Mouse (Mus musculus) left cerebral cortex, adult 18-20 months (tissue): ENCODE measurements at regions not wholly inside any gene's neighbourhood (a gene's known extent, or its start where the extent isn't known, plus 50 kb on each side); places are given as distances from the start of the nearest gene placed in this dataset.

Experiments
- DNase-seq, 2 experiments: peaks; one replicate each; pipeline ENCODE4 v3.0.0; 2021 to 2022; ENCODE audit warnings: low spot score in 2 of 2, mixed read lengths in 1 of 2

DNA sequence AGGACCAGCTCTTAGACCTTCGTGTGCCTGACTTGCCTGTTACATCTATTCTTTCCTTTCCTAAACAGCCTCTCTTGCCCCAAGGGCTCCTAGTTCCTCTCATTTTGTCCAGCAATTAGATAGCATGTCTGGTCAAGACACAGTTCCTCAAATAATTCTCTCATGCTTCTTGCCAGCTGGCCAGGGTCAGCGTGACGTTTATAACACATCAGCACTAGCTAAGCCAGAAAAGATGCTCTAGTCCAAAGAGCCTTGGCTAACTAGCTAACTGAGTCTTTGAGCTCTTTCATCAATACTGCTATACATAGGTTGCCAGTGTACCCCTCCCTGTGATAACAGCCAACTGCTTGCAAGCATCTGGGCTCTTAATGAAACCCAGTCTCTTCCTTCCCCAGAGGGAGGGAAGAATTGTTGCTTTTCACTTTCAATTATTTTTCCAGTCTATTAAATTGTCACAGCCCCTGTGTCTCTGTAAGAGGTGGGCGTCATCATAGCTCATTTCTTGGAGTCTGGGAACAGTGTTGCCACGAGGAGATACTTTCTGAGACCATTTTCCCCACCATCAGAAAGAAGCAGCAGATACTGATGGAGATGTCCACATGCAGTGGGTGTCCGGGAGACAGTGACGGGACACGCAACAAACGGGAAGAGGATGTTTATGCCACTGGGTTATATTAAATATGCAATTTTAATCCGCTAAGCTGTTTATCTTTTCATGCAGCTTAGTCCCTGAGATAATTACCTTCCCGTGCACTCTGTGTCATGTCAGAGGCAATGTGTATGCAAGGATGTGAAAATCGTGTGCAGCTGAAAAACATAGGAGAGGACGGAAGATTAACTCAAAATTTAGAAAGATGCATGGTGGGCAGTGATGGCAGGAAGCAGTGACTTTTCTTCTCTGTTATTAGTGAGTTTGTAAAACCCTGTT lies 250.1 kb upstream of the Nmur2 start:
- no peak for DNase-seq

DNA sequence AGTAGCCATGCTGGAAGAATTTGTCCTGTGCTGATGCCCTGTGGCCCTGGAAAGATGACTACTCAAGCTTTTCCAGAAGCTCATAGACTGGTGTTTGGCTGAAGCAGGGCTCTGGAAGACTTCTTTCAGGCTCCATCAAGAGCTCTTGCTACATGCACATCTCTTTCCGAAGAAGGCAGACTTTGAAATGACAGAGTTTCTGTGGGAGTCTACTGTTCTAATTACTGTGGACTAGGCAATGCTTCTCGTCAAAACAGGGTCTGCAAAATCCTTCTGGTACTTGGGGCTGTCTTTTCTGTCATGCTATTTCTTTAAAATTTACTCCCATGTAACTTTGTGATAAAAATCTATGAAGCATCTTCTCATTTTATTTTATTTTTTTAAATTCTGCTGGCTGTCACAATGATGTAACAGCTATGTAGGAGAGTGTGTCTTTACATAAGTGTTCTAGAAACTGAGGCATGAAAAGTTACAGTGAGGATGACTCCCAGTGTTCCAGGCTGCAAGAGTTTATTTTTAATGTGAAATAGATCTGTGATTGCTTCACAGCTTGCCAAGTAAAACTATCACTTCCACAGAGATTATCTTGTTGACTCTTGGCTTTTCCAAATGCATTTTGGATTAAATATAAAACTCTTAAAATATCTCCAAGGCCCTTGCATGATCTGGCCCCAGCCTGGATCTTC lies 244.9 kb upstream of the Nmur2 start:
- DNase-seq = peak in 1 of 2 experiments; percentile 18

DNA sequence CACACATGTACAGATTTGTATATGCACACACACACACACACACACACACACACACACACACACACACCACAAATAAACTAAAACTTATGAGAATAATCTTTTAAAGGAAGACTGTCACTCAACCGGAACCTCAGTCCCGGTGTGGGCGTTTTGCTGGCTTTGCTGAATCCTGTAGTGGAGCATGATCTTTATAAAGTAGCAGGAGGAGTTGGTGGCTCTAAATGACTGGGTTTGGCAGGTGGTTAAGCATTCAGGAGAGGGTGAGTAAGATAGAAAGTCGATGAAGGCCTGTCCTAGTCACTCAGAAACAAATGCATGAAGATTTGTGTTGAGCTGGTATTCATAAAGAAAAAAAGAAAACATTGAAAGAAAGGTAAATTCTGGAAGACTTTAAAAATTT lies 240.4 kb upstream of the Nmur2 start:
- DNase-seq = peak; percentile 30 to 44

- no peak for DNase-seq
Observed at GRCm38 (mm10) chr11:56280216-56280615, 239.4 kb upstream of the Nmur2 start.

DNA sequence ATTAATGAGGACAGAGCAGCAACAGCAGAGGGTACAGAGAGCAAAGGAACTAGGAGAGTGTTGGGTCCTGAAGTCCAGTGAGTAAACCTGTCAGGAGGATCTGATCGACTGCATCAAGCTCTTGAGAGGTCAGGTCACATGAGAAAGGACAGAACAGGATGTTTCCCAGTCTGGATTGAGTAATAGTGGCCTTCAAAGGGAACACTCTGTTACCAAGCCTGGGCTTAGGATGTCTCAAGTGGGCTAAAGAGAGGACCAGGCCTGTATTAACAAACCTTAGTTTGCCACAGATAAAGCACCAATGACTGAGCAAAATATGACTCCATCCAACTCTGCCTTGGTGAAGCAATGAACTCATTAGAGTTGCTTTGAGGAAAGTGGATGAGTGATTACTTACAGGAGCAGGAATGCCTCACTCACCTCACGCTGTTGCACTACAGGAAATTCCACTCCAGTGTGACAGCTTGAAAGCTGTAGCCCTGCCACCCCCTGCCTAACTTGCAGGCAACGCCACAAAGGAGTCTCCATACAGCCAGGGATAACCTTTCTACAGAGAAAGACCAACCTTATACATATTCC lies 229.2 kb upstream of the Nmur2 start:
- no peak for DNase-seq

GRCm38 (mm10) chr11:56262726-56263125 lies 221.9 kb upstream of the Nmur2 start:
- DNase-seq = no peak

- DNase-seq = no peak
Observed at GRCm38 (mm10) chr11:56256356-56256755, 215.5 kb upstream of the Nmur2 start.

- no peak for DNase-seq
Observed at GRCm38 (mm10) chr11:56254437-56254836, 213.6 kb upstream of the Nmur2 start.

DNA sequence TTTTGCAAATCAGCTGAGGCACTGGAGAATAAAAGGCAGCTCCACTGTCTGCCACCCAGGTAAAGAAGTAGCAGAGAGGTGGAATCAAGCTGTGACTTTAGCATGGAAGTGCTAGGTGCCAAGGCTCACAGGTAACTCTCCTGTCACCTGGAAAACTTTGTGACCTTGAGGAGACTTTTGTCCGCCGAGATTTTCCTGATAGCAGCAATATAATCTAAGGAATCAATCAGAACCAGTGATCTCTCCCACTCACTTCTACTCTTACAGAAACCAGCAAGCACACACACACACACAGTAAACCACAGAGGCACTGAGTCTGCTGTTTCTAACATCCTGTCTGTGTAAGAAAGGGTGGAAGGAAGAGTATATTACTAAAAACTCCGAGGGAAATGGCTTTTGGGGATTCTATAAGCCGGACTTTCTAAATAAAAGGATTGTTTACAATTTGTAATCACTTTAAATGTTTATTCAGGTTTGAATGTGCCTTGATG lies 206.6 kb upstream of the Nmur2 start:
- no peak for DNase-seq

DNA sequence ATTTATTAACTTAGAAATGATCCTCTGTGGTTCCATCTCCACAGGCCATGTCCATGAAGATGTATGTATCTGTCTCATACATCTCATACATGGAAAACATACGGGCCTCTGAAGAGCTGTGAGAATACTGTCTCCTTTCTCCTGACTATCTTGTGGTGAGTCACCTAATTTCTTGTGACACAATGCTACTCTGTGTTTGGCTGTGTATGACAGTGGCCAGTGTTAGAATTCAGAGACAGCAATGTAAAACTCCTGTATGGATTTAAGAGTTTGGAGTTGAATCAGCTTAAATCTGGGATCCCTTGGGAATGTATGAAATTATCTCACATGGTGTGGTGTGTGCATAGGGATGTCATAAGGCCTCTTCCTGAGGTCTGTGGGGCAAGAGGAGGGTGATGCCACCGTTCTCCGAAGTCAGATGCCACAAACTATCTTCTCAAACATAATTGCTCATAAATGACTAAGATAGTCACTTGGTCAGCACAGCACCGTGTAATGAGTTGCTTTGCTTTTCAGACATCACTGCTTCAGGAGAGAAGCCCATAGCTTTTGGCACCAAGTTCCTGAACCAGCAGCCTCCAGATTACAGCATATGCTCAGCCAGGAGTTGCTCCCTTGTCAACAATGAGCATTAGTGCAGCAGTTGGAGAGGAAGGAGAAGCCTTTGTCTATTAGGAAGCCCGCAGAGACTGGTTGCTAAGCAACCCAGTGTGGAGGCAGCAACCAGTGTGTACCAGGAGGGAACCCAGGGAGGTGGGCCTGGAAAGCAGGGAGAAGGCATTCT lies 205.9 kb upstream of the Nmur2 start:
- DNase-seq = peak; percentile 52 to 75

DNA sequence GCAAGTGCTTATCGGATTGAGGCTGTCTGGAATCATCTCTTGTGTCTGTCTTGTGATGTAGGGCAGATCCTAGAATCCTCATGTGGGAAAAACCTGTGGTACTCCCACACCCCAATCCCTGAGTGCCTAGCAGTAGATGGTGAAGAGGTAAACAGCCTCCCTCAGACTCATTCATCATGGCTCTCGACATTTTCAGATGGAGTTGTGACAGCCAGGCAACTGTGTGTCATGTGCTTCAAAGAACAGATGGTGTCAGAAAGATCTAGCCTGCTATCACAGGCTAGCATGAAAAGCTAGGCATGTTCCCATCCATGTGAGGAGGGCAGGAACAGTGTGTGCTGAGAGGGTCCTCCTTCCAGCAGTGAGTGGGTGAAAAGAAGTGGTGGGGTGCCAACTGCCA lies 204.1 kb upstream of the Nmur2 start:
- DNase-seq = peak in 1 of 2 experiments; percentile 18

DNA sequence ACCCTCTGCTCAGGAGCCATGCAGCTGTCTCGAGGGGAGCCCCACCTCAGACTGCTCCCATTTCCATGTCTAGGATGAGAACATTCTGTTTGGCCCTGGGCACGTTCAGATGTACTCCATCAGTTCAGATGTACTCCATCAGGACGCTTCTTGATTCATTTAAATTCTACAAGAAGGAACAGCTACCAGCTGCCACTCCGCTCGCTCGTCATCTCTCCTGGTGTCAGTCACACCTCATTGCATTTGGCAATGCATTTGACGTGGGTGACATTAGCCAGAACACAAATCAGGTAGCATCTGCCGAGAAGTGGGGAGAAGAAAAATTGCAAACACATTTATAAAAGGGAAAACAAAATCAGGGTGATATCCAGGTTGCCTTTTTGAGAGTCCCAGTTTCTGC lies 202.6 kb upstream of the Nmur2 start:
- DNase-seq = no peak

- DNase-seq = no peak
Observed at GRCm38 (mm10) chr11:56238745-56239144, 197.9 kb upstream of the Nmur2 start.

- peak in 1 of 2 experiments; percentile 33 for DNase-seq
Observed at GRCm38 (mm10) chr11:56224999-56225398, 184.2 kb upstream of the Nmur2 start.

GRCm38 (mm10) chr11:56215706-56216105 lies 174.9 kb upstream of the Nmur2 start:
- peak in 1 of 2 experiments; percentile 8 for DNase-seq

DNA sequence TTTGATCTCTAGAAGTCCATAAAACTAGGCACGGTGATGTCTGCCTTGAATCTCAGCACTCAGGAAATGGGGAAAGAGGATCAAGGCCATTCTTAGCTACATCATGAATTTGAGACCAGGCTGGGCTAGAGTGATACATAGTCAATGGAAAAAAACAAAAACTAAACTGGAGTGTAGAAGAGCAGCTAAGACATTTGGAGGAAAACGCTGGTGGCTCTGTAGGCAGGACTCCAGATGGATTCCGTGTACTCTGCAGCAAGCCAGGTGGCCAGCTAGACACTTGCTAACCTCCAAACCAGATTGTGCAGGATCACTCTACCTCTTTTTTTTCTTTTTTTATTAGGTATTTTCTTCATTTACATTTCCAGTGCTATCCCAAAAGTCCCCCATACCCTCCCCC lies 161.0 kb upstream of the Nmur2 start:
- no peak for DNase-seq

- peak in 1 of 2 experiments; percentile 36 for DNase-seq
Observed at GRCm38 (mm10) chr11:56195316-56195715, 154.5 kb upstream of the Nmur2 start.

DNA sequence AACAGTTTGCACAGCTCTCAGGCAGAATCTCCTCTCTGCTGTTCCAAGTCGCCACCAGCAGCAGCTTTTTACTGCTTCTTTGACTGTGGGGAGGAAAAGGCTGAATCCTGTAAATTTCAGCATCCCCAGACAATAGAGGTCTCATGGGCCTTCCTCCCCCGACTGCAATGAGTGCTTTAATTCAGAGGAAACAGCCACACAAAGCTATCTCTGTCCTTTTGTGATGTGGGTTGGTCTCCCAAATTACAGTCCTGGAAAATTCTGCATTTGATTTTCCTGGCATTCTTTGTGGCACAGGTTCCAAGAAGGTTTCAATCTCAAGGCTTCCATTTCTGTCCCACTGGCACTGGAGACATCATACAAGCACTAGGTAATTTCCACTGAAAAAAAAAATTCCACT lies 152.6 kb upstream of the Nmur2 start:
- DNase-seq = no peak

GRCm38 (mm10) chr11:56173895-56174294 lies 133.1 kb upstream of the Nmur2 start:
- no peak for DNase-seq

DNA sequence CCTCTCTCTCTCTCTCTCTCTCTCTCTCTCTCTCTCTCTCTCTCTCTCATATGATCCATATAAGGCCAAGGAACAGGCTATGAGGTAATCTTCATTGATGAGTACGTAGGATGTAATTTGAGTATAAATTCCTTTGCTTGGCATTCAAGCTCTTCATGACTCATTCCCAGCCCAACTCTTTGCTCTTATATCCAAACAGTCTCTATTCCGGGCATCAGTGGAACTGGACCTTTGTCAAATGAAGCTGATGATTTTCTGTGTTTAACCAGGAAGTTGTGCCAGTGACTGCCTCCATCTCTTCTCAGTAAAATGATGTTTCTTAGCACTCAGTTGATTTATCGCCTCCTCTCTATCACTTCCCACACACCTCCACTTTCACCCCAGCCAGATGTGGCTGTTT lies 132.4 kb upstream of the Nmur2 start:
- DNase-seq = peak in 1 of 2 experiments; percentile 8

- DNase-seq = peak; percentile 50 to 57
Observed at GRCm38 (mm10) chr11:56169576-56169975, 128.8 kb upstream of the Nmur2 start.
